Mouse (Mus musculus) heart, postnatal 0 days (tissue): ENCODE measurements around the gene Phactr1.

Source experiments
- CTCF ChIP-seq: IDR thresholded peaks from 2 replicates; pipeline ENCODE4 v1.5.1; 2016; ENCODE audit warnings: antibody characterized with exemption, control low read depth, low read depth
- EP300 ChIP-seq: IDR thresholded peaks from 2 replicates; pipeline ENCODE4 v1.6.1; 2016; ENCODE audit warnings: antibody characterized with exemption, low read depth

GRCm38 (mm10) chr13:43104496-43104895, 424.1 kb downstream of the Phactr1 start:
- TF ChIP-seq EP300: no peak
- TF ChIP-seq CTCF: no peak
